Mouse (Mus musculus) stomach, adult 2 months (tissue): Measurements from ENCODE around the gene Slco4c1. TPM values are rescaled to one million over a fixed set of nuclear protein-coding genes. Genes with fewer than 3 reads are reported as not detected.

Source experiments
- polyA plus RNA-seq: library from polyadenylated mRNA; depleted of rRNA; stranded (reverse); fragments of >200 nt; gene quantifications from 2 replicates; pipeline ENCODE4 v1.2.3, GENCODE M21; 2012; rRNA removed

Gene Slco4c1
- 0.01 and 0.06 TPM in 2 replicates for polyA plus RNA-seq

DNA sequence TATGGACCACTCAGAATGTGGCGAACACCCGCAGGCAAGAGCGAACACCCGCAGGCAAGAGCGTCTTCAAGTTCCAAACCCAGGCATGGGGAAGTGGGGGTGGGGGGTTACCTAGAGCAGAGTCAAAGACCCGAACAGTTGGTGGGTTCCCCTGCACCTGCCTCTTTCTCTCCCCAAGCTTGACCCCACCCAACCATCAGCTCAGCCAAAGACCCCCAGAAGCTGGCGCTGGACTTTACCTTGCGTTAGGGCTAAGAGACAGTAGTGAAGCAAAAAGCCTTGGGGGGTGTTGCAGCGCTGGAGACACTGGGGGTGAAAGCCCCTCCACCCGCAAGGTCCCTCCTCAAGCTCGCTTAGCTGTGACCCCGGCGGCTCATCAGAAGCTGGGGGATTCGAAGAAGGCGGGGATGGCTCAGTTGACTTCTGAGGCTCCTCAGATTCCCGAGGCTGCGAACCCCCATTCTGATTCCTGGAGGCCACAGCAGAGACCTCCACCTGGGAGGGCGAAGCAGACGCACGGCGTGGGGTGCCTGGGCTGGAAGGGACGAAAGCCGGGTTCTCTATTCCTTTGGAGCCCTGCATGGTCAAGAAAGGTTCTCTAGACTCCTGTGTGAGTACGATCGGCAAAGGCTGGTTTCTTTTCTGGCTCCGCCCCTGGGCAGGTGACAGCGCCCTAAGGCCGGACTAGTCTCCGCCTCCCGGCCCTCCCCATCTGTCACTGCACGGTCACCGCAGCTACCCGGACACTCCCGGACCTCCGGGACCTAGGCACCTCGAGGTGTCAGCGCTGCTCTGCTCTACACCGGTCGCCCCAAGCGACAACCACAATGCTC, at the start of gene Slco4c1:
TSS of gene Slco4c1 (minus strand) at position 644 of the 833 bp plus-strand sequence.

